In genomic region chr19:52624310-52624709, GRCm38 (mm10) we compare ENCODE assay signal across 20 mouse cellular contexts.
DNase-seq lines count a peak whose midpoint lies in the region; ATAC-seq lines count a peak whose summit lies in the region.
"Had no signal": no experiment of that assay in that cellular context is flagged by ENCODE, and none has a peak within 500 bp of the region (broad histone marks: within the 10 kb centered on the region; RNA-seq: fewer than 3 reads in every experiment).

No protein-coding gene starts in this region.

- DNase-seq in right cerebral cortex, adult 18-20 months = peak; percentile 18
- no peak for DNase-seq in right cerebral cortex, postnatal 14 days
- DNase-seq in layer of hippocampus, postnatal 36 days = peak; percentile 8 to 9
- DNase-seq in adrenal gland, postnatal 10 days = no peak
- no peak for DNase-seq in ovary, adult 18-20 months (ENCODE audit: low spot score)
- DNase-seq: cerebellum, adult 18-20 months; gastrocnemius, postnatal 25 days; heart, postnatal 36 days; kidney, adult 18-20 months; kidney, postnatal 25 days; thymus, postnatal 25 days had no signal

- H3K9me3 ChIP-seq in forebrain, embryonic 15.5 days = no peaks in the 10 kb centered on the region
- no peaks in the 10 kb centered on the region for H3K9me3 ChIP-seq in forebrain, embryonic 12.5 days
- no peaks in the 10 kb centered on the region for H3K9me3 ChIP-seq in hindbrain, embryonic 13.5 days
- H3K9me3 ChIP-seq: heart, embryonic 12.5 days; limb, embryonic 10.5 days; liver, embryonic 12.5 days; megakaryocyte, embryonic 14.5 days; neural tube, embryonic 12.5 days had no signal

- H3K4me1 ChIP-seq in forebrain, embryonic 15.5 days = 0 out of 2 replicates have a peak, but pooled peaks cover 6% of the 10 kb centered on the region
- H3K4me1 ChIP-seq in forebrain, embryonic 12.5 days = no peaks in the 10 kb centered on the region
- no peaks in the 10 kb centered on the region for H3K4me1 ChIP-seq in hindbrain, embryonic 13.5 days (replicated peaks)
- H3K4me1 ChIP-seq: heart, embryonic 12.5 days; liver, embryonic 12.5 days; megakaryocyte, embryonic 14.5 days; neural tube, embryonic 12.5 days had no signal

- peak overlapping the region; percentile 2; the same call in 1 of the 2 replicates for H3K27ac ChIP-seq in forebrain, embryonic 15.5 days (replicated peaks)
- no peak overlapping the region for H3K27ac ChIP-seq in forebrain, embryonic 12.5 days
- no peak overlapping the region for H3K27ac ChIP-seq in hindbrain, embryonic 13.5 days
- H3K27ac ChIP-seq: hindbrain, postnatal 0 days; limb, embryonic 10.5 days; liver, embryonic 12.5 days; neural tube, embryonic 12.5 days had no signal

- no peak overlapping the region for H3K9ac ChIP-seq in forebrain, embryonic 15.5 days (replicated peaks)
- no peak overlapping the region for H3K9ac ChIP-seq in forebrain, embryonic 12.5 days
- no peak overlapping the region for H3K9ac ChIP-seq in hindbrain, embryonic 13.5 days
- H3K9ac ChIP-seq: heart, embryonic 12.5 days; liver, embryonic 12.5 days; neural tube, embryonic 12.5 days had no signal

- no peaks in the 10 kb centered on the region for H3K27me3 ChIP-seq in forebrain, embryonic 15.5 days
- H3K27me3 ChIP-seq in forebrain, embryonic 12.5 days = no peaks in the 10 kb centered on the region
- H3K27me3 ChIP-seq in hindbrain, embryonic 13.5 days = no peaks in the 10 kb centered on the region
- H3K27me3 ChIP-seq: heart, embryonic 12.5 days; liver, embryonic 12.5 days; megakaryocyte, embryonic 14.5 days; neural tube, embryonic 12.5 days had no signal

- no peak overlapping the region for H3K4me3 ChIP-seq in forebrain, embryonic 15.5 days
- H3K4me3 ChIP-seq in forebrain, embryonic 12.5 days (replicated peaks) = no peak overlapping the region
- no peak overlapping the region for H3K4me3 ChIP-seq in hindbrain, embryonic 13.5 days
- H3K4me3 ChIP-seq: heart, embryonic 12.5 days; limb, embryonic 10.5 days; liver, embryonic 12.5 days; megakaryocyte, embryonic 14.5 days; neural tube, embryonic 12.5 days had no signal

- no peak overlapping the region for H3K4me2 ChIP-seq in forebrain, embryonic 15.5 days (replicated peaks)
- no peak overlapping the region for H3K4me2 ChIP-seq in forebrain, embryonic 12.5 days
- no peak overlapping the region for H3K4me2 ChIP-seq in hindbrain, embryonic 13.5 days
- H3K4me2 ChIP-seq: heart, embryonic 12.5 days; liver, embryonic 12.5 days; neural tube, embryonic 12.5 days had no signal

- H3K36me3 ChIP-seq in forebrain, embryonic 15.5 days = no peaks in the 10 kb centered on the region
- H3K36me3 ChIP-seq in forebrain, embryonic 12.5 days (replicated peaks) = no peaks in the 10 kb centered on the region
- H3K36me3 ChIP-seq in hindbrain, embryonic 13.5 days = no peaks in the 10 kb centered on the region
- H3K36me3 ChIP-seq: heart, embryonic 12.5 days; limb, embryonic 10.5 days; liver, embryonic 12.5 days; neural tube, embryonic 12.5 days had no signal

- WGBS in forebrain, embryonic 15.5 days = 35% methylated on average over 5 of the region's 5 CpGs
- 52% methylated on average over 5 of the region's 5 CpGs for WGBS in forebrain, embryonic 12.5 days
- WGBS in hindbrain, embryonic 13.5 days = 78% methylated on average over 5 of the region's 5 CpGs

- peak; percentile 81 for ATAC-seq in forebrain, embryonic 15.5 days (replicated peaks)
- ATAC-seq in forebrain, embryonic 12.5 days (ENCODE audit: low FRiP score) = no peak
- ATAC-seq in hindbrain, embryonic 13.5 days (ENCODE audit: low FRiP score) = no peak
- ATAC-seq: hindbrain, postnatal 0 days; liver, embryonic 12.5 days had no signal

Comparison
In these comparisons a context has a peak if more than half of its experiments do, and no peak if none do; other contexts are left out.
1. DNase-seq: peak in right cerebral cortex, adult 18-20 months (single experiment) and layer of hippocampus, postnatal 36 days (2 of 2); none in right cerebral cortex, postnatal 14 days (single experiment), adrenal gland, postnatal 10 days (single experiment) and ovary, adult 18-20 months (single experiment).